Mouse (Mus musculus) urinary bladder, adult 18-20 months (tissue): ENCODE results near the gene Neu2.
"Not testable (repeated sequence)": the region's sequence is repeated elsewhere in the genome, so short reads cannot be mapped to it uniquely, and the experiment has no call there.

ENCODE experiments used
- DNase-seq, 2 experiments: peaks; one replicate each; pipeline ENCODE4 v3.0.0; 2022; ENCODE audit warnings: low spot score in 2 of 2, mixed read lengths in 2 of 2

Gene Neu2

GRCm38 (mm10) chr1:87509561-87510165 is at the start of gene Neu2:
TSS of gene Neu2 (plus strand) at chr1:87509889.
- peak in 1 of 2 experiments; percentile 33 for DNase-seq

GRCm38 (mm10) chr1:87467469-87467868 is 42.2 kb upstream of the Neu2 start:
- DNase-seq, result no peak

- no peak for DNase-seq
Measured at GRCm38 (mm10) chr1:87468321-87468720, 41.4 kb upstream of the Neu2 start.

GRCm38 (mm10) chr1:87469971-87470370 is 39.7 kb upstream of the Neu2 start, which contains the start of gene Snorc:
TSS of gene Snorc (plus strand) at chr1:87470271.
- not testable (repeated sequence) for DNase-seq

GRCm38 (mm10) chr1:87471914-87472313 is 37.8 kb upstream of the Neu2 start:
- DNase-seq, result no peak

GRCm38 (mm10) chr1:87472576-87472975 is 37.1 kb upstream of the Neu2 start:
- no peak for DNase-seq

- DNase-seq, result no peak
Measured at GRCm38 (mm10) chr1:87475076-87475895, 34.4 kb upstream of the Neu2 start.

- no peak for DNase-seq
Measured at GRCm38 (mm10) chr1:87482546-87482945, 27.1 kb upstream of the Neu2 start.

- no peak for DNase-seq
Measured at GRCm38 (mm10) chr1:87486386-87486785, 23.3 kb upstream of the Neu2 start.

GRCm38 (mm10) chr1:87492285-87492684 is 17.4 kb upstream of the Neu2 start:
- DNase-seq, result no peak

- DNase-seq, result no peak
Measured at GRCm38 (mm10) chr1:87493542-87493941, 16.1 kb upstream of the Neu2 start.

GRCm38 (mm10) chr1:87505524-87505923 is 4.2 kb upstream of the Neu2 start:
- no peak for DNase-seq

- DNase-seq, result no peak
Measured at GRCm38 (mm10) chr1:87507857-87508256, 1.8 kb upstream of the Neu2 start.

GRCm38 (mm10) chr1:87508591-87509560 is 813 bp upstream of the Neu2 start:
- peak; percentile 20 to 37 for DNase-seq

GRCm38 (mm10) chr1:87510166-87510691 is 540 bp downstream of the Neu2 start:
- DNase-seq, result peak in 1 of 2 experiments; percentile 16

- DNase-seq, result no peak
Measured at GRCm38 (mm10) chr1:87510845-87511244, 1.2 kb downstream of the Neu2 start.

- DNase-seq, result no peak
Measured at GRCm38 (mm10) chr1:87520467-87520866, 10.8 kb downstream of the Neu2 start.

GRCm38 (mm10) chr1:87521523-87521922 is 11.8 kb downstream of the Neu2 start:
- DNase-seq, result no peak

GRCm38 (mm10) chr1:87525041-87525440 is 15.4 kb downstream of the Neu2 start:
- no peak for DNase-seq

- no peak for DNase-seq
Measured at GRCm38 (mm10) chr1:87527191-87527590, 17.5 kb downstream of the Neu2 start.

GRCm38 (mm10) chr1:87532346-87532745 is 22.7 kb downstream of the Neu2 start:
- DNase-seq, result no peak

GRCm38 (mm10) chr1:87534118-87534517 is 24.4 kb downstream of the Neu2 start:
- no peak for DNase-seq
